Mouse (Mus musculus) granulocyte monocyte progenitor cell, adult 5-6 weeks (primary cell): ENCODE measurements around the gene Ppfibp2. TPM values are rescaled to one million over a fixed set of nuclear protein-coding genes. Genes with fewer than 3 reads are reported as not detected.

ENCODE experiments used
- ATAC-seq: replicated peaks from 2 replicates; pipeline ENCODE4 v1.8.0; 2016; ENCODE audit warnings: mild to moderate bottlenecking, moderate TSS enrichment, inconsistent platforms; ENCODE audit not compliant: poor library complexity, severe bottlenecking
- total RNA-seq, 2 experiments: library from RNA; stranded (forward) in 1 of 2; stranded (reverse) in 1 of 2; fragments of 200-712, 200-1000 nt in 1 of 2; fragments of >200 nt in 1 of 2; fragmentation: Nextera tagmentation in 1 of 2; gene quantifications; 2 replicates each; pipeline ENCODE4 v1.2.3; 2014 to 2017

The Ppfibp2 gene
- total RNA-seq, 2 experiments from 2014 or later = 6.6 to 9.9 TPM

DNA sequence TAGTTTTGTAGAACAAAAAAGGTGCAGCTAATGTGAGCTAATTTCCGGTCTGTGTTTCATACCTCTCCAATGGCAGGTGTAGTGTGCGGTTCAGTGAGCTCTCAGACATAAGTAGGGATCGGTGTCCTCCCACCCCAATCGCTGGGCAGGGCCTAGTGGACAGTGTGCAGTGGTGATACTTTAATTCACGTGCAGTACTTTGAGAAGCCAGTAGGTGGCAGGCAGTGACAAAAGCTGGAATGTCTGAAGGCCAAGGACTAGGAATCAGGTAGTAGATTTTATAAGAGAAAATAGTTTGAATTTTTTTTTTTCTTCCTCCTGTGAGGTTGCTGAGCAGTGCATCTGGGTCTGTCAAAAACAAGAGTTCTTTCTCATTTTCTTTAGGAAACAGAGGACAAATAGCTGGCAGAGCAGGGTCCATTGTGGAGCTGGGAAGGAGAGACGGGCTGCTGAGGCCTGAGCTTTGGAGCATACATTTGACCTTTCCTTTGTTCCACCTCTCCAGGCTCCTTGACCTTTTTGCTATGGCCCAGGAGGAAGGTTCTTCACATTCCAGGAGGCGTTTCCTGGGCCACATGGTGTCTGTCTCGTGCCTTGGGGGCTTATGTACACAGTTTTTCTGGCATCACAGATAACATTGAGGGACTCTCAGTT, 66.3 kb downstream of the Ppfibp2 start:
- peak; percentile 54 for ATAC-seq

- no peak for ATAC-seq
Observed at GRCm38 (mm10) chr7:107661843-107662281, 66.9 kb downstream of the Ppfibp2 start.

DNA sequence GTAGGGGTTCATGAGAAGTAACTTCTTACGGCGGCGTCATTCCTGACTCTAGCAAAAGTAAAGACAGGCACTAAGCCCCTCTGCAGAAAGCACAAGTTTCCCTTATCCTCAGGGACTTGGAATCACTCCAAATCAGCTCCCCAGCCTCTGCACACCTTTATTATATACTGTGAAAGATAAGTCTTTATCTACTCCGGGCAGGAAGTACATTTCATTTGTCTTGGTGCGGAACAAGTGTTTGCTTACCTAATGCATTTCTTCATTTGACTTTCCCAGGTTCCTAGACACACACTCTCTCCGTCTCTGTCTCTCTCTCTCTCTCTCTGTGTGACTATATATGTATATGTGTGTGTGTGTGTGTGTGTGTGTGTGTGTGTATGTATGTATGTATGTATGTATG, 68.6 kb downstream of the Ppfibp2 start:
- ATAC-seq = no peak

DNA sequence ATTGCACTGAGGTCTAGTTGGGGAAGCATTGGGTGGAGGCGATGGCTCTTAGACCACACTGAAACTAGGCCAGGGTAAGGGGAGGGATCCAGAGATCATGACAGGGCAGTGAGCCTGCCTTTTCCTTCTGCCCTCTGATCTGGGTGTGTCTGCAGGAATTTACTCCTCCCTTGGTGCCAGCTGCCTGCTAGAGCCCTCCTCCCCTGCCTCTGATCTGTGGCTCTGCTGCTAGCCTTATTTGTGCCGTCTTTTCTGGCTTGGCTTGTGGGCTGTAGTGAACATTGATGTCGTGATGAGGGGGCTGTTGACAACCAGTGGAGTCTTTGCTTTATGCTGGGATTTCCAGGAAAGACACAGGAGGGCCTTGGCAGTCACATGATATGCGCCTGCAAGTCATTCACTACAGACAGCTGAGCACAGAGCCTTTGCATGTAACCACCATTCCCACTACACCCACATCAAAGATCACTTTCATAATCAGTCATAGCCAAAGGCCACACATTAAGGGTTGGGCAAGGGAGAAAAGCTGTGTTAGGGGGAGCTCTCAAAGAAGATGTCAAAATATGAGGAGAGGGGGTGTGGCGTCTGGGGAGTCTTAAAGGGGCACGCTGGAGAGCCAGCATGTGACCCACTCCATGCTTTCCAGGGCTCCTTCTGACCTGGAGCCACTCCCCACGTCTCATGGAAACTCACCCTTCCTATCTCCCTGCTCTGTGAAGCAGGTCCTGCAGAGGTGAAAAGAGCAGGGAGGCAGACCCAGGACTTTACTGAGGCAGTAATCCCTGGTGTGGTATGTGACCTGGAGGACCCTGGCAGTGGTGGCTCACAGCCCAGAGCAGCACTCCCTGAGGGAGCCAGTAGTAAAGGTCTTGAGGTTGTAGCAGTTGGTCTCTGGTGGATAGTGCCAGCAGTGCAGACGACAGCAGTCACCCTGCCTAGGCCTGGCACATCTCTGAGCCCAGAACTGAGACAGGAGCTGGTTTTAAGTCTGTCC, 69.4 kb downstream of the Ppfibp2 start:
- peak; percentile 68 for ATAC-seq

GRCm38 (mm10) chr7:107665221-107665585, 70.2 kb downstream of the Ppfibp2 start:
- ATAC-seq = peak; percentile 26

DNA sequence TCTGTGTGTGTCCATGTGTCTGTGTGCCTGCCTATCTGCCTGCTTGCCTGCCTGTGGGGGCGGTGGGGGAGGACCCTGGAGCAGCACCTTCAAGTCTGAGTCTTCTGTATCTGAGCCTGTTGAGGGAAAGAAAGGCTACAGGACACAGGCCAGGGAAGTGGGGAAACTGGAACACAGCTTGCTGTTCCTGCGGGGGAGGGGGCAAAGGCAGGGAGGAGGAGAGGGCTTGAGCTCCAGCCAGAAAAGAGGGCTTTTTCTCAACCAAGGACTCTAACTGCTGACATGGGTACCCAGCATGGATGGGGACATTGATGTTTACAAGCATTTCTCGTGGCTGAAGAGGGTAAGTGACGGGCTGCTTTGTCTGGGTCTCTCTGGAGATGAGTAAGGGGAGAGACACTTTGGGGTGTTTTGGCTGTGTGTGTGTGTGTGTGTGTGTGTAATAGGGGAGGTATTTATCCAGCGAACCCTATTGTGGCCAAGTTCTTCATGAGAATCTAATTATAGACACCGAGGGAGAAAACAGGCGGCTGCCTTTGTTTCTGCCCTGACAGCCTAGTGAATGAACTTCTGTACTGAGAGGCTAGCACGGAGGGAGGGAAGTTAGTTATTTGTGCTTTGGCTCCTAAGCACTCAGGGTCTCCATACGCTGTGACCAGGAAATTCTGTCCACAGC, 70.7 kb downstream of the Ppfibp2 start:
- ATAC-seq = peak; percentile 4; the same call in 1 of the 2 replicates

DNA sequence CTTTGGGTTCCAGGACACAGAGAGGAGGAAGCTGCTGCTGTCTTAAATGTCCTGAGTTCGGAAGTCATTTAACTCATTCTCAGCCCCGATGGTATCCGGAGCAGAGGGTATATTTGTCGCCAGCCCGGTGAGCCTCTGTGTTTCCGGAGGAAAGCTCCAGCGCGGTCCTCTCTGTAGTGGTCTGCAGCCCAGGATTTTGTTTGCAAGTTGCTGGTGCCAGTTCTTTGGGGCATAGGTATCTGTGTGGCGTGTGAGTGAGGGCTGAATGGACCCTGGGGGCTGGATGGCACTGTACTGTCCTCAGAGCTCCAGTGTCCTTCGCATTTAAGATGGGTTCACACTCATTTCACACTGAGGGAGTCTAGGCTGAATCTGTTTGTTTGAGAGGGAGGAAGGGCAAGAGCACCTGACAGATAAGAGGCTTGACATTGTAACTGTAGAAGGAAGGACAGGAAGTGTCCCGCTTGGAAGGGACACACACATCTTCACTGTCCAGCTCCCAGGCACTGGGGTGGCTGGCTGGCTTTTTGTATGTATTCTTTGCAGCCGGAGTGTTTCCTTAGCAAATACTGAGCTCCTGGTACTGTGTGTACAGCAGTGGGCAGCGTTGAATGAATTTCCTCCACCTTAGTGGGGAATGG, 71.4 kb downstream of the Ppfibp2 start:
- no peak for ATAC-seq

GRCm38 (mm10) chr7:107668514-107668913, 73.5 kb downstream of the Ppfibp2 start:
- ATAC-seq = 0 out of 2 replicates have a peak, but pooled peaks have one; percentile 20

- ATAC-seq = no peak
Observed at GRCm38 (mm10) chr7:107675224-107675623, 80.2 kb downstream of the Ppfibp2 start.

DNA sequence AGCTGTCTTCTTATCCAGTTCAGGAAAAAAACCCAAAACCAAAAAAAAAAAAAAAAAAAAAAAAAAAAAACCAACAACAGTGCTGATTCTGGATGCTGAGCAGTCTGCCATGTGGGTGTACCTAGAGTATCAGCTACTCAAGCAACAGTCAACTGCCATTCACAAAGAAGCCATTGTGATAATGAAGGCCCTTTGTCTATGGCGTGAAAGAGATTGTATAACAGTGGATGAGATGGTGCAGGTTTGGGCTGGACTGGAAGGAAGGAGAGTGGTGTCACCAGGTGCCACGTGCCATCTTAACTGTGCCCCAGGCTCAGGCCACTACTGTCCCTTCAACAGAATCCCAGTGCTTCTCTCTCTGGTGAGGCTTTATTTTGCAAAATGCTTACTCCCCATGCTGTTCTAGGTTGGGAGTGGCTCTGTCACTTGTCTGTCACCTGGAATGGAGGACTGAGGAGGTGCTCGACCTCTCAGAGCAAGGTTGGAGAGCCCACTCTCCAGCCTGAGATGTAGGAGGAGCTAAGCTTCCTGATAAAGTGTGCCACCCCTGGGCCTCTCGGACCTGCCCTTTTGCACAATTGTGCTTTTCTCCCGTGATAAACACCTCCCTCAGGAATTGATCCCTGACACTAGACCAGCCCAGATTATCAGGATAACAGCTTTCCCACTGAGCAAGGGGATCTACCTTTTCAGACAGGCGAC, 85.3 kb downstream of the Ppfibp2 start:
- ATAC-seq = no peak

- no peak for ATAC-seq
Observed at GRCm38 (mm10) chr7:107681306-107681705, 86.3 kb downstream of the Ppfibp2 start.

- no peak for ATAC-seq
Observed at GRCm38 (mm10) chr7:107683162-107683561, 88.2 kb downstream of the Ppfibp2 start.

DNA sequence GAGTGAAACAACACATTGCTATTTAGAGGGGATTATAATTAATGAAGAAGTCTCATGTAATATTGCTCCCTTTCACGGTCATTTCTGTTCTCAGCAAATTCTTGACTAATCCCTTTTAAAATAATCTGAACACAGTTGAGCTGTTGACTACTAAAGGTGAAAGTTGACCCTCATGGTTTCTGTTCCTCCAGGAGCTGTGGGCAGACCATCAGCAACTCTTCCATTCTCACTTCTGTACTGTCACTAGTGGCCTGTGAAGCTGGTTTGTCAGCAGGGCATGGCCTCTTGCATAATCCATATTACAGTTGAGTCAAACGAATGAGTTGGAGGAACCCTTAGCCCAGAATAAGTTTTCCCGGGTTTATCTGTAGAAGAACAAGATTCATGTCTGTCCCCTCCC, 88.6 kb downstream of the Ppfibp2 start:
- peak; percentile 96 for ATAC-seq

- ATAC-seq = peak; percentile 12; the same call in 1 of the 2 replicates
Observed at GRCm38 (mm10) chr7:107685238-107685954, 90.4 kb downstream of the Ppfibp2 start.

DNA sequence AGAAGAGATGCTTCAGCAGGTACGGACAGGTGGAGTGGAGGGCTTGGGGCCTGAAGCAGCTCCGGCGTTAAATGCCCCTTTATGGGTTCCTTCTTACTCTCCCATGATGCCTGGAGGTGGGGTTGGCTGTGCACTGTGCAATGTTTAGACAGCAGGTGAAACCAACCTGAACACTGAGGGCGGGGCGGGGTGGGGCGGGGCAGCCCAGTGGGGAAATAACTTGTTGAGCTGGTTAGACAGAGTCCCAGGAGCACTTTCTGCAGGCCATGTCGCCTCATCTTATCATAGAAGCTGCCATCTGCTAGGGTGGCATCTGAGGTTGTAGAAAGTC, 90.9 kb downstream of the Ppfibp2 start:
- no peak for ATAC-seq

DNA sequence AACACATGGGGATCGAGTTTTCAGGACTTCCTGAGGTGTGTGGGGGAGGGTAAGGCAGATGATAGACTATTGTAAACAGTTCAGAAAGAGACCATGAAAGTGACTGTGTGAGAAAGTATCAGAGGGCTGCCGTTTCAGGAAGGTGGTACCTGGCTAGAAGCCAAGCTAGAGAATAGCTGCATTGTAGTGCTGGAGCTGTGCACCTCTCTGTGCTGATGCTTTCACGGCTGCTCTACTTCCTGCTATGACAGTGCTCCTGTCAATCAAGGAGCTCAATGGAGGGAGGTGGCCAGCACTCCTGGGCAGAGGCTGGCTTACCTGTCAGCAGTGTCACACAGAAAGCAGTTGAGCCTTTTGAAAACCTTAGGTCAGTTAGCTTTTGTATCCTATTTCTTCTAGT, 92.4 kb downstream of the Ppfibp2 start:
- ATAC-seq = peak; percentile 6; the same call in 1 of the 2 replicates

- no peak for ATAC-seq
Observed at GRCm38 (mm10) chr7:107688040-107688439, 93.0 kb downstream of the Ppfibp2 start.

- no peak for ATAC-seq
Observed at GRCm38 (mm10) chr7:107690426-107691221, 95.6 kb downstream of the Ppfibp2 start.
